Mouse (Mus musculus) brain, adult 10 weeks (tissue): ENCODE measurements around the gene Gm3238. TPM values are rescaled to one million over a fixed set of nuclear protein-coding genes. Genes with fewer than 3 reads are reported as not detected.

Source experiments
- polyA plus RNA-seq: library from polyadenylated mRNA; stranded (reverse); fragments of 350-450 nt; fragmentation: Illumina TruSeq; extraction: RNeasy Lipid Tissue Mini Kit (QIAGEN cat#74804); gene quantifications from one replicate; pipeline ENCODE4 v1.2.3, GENCODE M21; 2015; ENCODE audit warnings: low read depth, low replicate concordance

The Gm3238 gene
- polyA plus RNA-seq = not detected

DNA sequence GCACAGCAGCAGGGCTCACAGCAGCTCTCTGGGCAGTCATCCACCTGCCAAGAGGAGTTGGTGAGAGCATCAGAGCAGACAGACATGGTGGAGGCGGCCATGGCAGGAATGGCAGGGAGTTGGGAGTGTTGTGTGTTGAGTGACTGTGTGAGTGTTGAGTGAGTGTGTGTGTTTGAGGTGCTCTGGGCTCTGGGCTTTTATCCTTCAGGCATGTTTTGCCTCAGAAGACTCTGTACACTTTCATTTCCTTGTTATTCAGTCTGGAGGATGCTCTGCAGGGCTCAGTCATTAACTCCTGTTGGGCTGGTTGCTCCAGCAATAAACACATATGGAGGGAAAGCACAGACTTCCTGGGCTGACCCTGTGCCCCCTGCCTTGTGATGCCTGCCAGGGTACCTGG, at the start of gene Gm3238:
Gene Gm3238 (minus strand): TSS at position 101 of the 400 bp plus-strand sequence.

DNA sequence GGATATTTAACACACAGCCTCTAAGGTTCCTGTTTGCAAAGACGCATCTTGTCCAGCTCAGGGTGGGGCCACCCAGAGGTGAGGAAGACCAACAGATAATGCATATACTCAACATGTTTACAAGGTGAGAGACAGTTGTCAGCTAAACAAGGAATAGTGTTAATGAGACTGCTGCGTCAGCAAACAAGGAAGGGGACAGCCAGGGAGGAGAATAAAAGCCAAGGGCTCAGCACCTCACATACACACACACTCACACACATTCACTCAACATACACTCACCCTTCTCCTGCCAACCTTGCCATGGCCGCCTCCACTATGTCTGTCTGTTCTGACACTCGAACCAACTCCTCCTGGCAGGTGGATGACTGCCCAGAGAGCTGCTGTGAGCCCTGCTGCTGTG, 43.3 kb upstream of the Gm3238 start, which contains the start of gene Gm2696:
Gene Gm2696 (plus strand): TSS at position 301 of the 400 bp plus-strand sequence.

DNA sequence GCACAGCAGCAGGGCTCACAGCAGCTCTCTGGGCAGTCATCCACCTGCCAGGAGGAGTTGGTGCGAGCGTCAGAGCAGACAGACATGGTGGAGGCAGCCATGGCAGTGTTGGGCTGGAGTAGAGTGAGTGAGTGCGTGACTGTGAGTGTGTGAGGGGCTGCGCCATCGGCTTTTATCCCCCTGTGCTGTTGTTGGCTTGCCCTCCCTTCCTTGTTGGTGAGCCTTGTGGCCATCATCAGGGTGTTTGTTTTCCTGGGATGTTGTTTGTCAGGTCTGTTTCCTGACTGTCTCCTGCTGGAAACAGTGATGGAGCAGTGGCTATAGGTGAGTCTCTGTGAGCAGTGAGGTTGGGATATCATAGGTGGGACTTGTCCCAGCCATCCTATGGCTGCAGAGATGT, 40.6 kb upstream of the Gm3238 start, which contains the start of gene Gm9507:
Gene Gm9507 (minus strand): TSS at position 101 of the 400 bp plus-strand sequence.

GRCm38 (mm10) chr10:77798921-77799508, 27.9 kb upstream of the Gm3238 start, which contains the start of gene Gm19668:
Gene Gm19668 (minus strand): TSS chr10:77799133.

DNA sequence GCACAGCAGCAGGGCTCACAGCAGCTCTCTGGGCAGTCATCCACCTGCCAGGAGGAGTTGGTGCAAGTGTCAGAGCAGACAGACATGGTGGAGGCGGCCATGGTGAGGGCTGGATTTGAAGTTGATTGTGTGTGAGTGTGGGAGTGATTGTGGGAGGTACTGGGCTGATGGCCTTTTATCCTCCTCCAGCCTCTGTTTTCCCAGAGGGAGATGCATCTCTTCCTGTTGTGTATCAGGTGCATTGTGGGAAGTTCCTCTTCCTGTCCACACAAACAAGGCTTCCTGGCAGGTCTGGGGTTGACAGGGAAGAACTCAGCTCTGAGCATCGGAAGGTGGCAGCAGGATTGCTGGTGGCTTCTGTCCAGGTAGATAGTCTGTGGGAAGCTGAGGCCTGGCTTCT, 23.9 kb upstream of the Gm3238 start, which contains the start of gene Gm9639:
Gene Gm9639 (minus strand): TSS at position 101 of the 400 bp plus-strand sequence.

DNA sequence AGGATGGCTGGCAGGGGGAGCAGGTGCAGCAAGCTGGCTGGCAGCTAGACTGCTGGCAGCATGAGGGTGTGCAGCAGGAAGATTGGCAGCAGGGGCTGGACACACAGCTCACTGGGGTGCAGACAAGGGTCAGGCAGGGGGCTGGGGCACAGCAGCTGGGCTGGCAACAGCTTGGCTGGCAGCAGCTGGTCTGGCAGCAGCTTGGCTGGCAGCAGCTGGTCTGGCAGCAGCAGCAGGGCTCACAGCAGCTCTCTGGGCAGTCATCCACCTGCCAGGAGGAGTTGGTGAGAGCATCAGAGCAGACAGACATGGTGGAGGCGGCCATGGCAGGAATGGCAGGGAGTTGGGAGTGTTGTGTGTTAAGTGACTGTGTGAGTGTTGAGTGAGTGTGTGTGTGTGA, 16.8 kb upstream of the Gm3238 start, which contains the start of gene Gm7137:
Gene Gm7137 (minus strand): TSS at position 325 of the 400 bp plus-strand sequence.

GRCm38 (mm10) chr10:77782442-77782841, 11.3 kb upstream of the Gm3238 start, which contains the start of gene Gm3250:
Gene Gm3250 (minus strand): TSS chr10:77782542.

GRCm38 (mm10) chr10:77776844-77777243, 5.7 kb upstream of the Gm3238 start, which contains the start of gene Gm7138:
Gene Gm7138 (minus strand): TSS chr10:77776944.

DNA sequence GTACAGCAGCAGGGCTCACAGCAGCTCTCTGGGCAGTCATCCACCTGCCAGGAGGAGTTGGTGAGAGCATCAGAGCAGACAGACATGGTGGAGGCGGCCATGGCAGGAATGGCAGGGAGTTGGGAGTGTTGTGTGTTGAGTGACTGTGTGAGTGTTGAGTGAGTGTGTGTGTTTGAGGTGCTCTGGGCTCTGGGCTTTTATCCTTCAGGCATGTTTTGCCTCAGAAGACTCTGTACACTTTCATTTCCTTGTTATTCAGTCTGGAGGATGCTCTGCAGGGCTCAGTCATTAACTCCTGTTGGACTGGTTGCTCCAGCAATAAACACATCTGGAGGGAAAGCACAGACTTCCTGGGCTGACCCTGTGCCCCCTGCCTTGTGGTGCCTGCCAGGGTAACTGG, 11.5 kb downstream of the Gm3238 start, which contains the start of gene Gm3233:
Gene Gm3233 (minus strand): TSS at position 101 of the 400 bp plus-strand sequence.

GRCm38 (mm10) chr10:77751254-77751653, 19.9 kb downstream of the Gm3238 start, which contains the start of gene Gm9736:
Gene Gm9736 (minus strand): TSS chr10:77751354.

GRCm38 (mm10) chr10:77741924-77742688, 29.0 kb downstream of the Gm3238 start, which contains the start of gene Gm18596:
Gene Gm18596 (minus strand): TSS chr10:77742638.

DNA sequence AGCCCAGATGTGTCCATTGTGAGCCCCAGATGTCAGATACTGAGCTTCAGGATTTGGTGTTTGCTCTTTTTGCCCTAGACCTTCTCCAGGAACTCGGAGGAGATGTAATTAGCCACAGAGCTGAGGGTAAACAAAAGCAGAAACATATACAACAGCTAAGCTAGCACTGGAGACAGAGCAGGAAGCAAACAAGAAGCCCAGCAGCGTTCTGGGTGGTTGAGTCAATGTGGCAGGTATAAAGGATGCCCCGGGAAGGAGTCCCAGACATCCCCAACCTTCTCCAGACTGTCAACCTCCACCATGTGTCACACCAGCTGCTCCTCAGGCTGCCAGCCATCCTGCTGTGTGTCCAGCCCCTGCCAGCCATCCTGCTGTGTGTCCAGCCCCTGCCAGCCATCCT, 44.9 kb downstream of the Gm3238 start, which contains the start of gene Gm10100:
Gene Gm10100 (plus strand): TSS at position 301 of the 400 bp plus-strand sequence.

Other genes starting within 250 kb of the Gm3238 start
- 5.1 TPM for gene Itgb2, start 241.1 kb downstream of the Gm3238 start, polyA plus RNA-seq
- gene Pttg1ip, start 189.6 kb downstream of the Gm3238 start, polyA plus RNA-seq = 81.4 TPM
- gene Sumo3, start 165.2 kb downstream of the Gm3238 start, polyA plus RNA-seq = 222 TPM
- 7.8 TPM for gene Gm49325, start 165.1 kb downstream of the Gm3238 start, polyA plus RNA-seq
- gene Ube2g2, start 149.1 kb downstream of the Gm3238 start, polyA plus RNA-seq = 47.4 TPM
- 0.58 TPM for gene Tspear, start 84.8 kb downstream of the Gm3238 start, polyA plus RNA-seq
- not detected for gene Gm19402, start 80.6 kb downstream of the Gm3238 start, polyA plus RNA-seq
- not detected for gene Gm9508, start 74.1 kb downstream of the Gm3238 start, polyA plus RNA-seq
- not detected for gene Gm10272, start 64.7 kb downstream of the Gm3238 start, polyA plus RNA-seq
- gene Gm10024, start 59.9 kb downstream of the Gm3238 start, polyA plus RNA-seq = not detected
- not detected for gene Gm10142, start 55.5 kb downstream of the Gm3238 start, polyA plus RNA-seq
- not detected for gene Krtap12-1, start 50.7 kb downstream of the Gm3238 start, polyA plus RNA-seq
- not detected for gene Gm10100, start 44.8 kb downstream of the Gm3238 start, polyA plus RNA-seq
- not detected for gene Gm18596, start 28.7 kb downstream of the Gm3238 start, polyA plus RNA-seq
- gene Gm9736, start 20.0 kb downstream of the Gm3238 start, polyA plus RNA-seq = not detected
- not detected for gene Gm3233, start 11.6 kb downstream of the Gm3238 start, polyA plus RNA-seq
- not detected for gene Gm7138, start 5.6 kb upstream of the Gm3238 start, polyA plus RNA-seq
- not detected for gene Gm3250, start 11.2 kb upstream of the Gm3238 start, polyA plus RNA-seq
- not detected for gene Gm7137, start 16.9 kb upstream of the Gm3238 start, polyA plus RNA-seq
- not detected for gene Gm9639, start 23.8 kb upstream of the Gm3238 start, polyA plus RNA-seq
- not detected for gene Gm19668, start 27.8 kb upstream of the Gm3238 start, polyA plus RNA-seq
- gene Gm9507, start 40.5 kb upstream of the Gm3238 start, polyA plus RNA-seq = not detected
- not detected for gene Gm2696, start 43.4 kb upstream of the Gm3238 start, polyA plus RNA-seq
- not detected for gene Krtap10-4, start 55.8 kb upstream of the Gm3238 start, polyA plus RNA-seq
- gene Krtap10-10, start 64.6 kb upstream of the Gm3238 start, polyA plus RNA-seq = not detected
- gene Gm36176, start 75.5 kb upstream of the Gm3238 start, polyA plus RNA-seq = not detected
- gene Gm10318, start 81.5 kb upstream of the Gm3238 start, polyA plus RNA-seq = not detected
- gene Gm3285, start 90.7 kb upstream of the Gm3238 start, polyA plus RNA-seq = not detected
- gene Lrrc3, start 131.2 kb upstream of the Gm3238 start, polyA plus RNA-seq = 6.6 TPM
- 19.7 TPM for gene Trpm2, start 199.2 kb upstream of the Gm3238 start, polyA plus RNA-seq
- gene 1810043G02Rik, start 207.2 kb upstream of the Gm3238 start, polyA plus RNA-seq = 41.3 TPM
- 90.2 TPM for gene Pfkl, start 238.8 kb upstream of the Gm3238 start, polyA plus RNA-seq